Mouse (Mus musculus) urinary bladder, postnatal 36 days (tissue): ENCODE results near the gene Gtsf1l.

ENCODE experiments used
- DNase-seq, 2 experiments: peaks; one replicate each; pipeline ENCODE4 v3.0.0; 2022; ENCODE audit warnings: low spot score in 2 of 2, mixed read lengths in 1 of 2

Gtsf1l gene

DNA sequence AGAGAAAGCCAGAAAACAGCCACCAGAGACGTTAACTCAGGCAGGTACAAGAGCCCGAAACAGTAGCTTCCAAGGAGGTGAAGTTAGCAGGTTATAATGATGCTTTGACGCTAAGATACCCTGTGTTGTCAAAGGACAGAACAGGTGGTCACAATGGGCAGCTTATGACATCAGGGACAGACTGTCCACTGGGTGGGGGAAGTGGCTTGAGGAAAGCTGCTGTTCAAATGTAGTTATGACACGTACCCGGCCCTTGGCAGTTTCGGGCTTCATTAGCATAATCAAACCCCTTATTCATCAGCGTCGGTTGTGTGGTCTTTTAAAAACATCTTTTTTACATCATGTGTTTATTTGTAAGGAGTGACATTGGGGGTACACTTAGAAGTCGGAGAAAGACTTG is at the start of gene Gtsf1l:
Gene Gtsf1l (minus strand): TSS at position 128 of the 400 bp plus-strand sequence.
- DNase-seq: no peak

DNA sequence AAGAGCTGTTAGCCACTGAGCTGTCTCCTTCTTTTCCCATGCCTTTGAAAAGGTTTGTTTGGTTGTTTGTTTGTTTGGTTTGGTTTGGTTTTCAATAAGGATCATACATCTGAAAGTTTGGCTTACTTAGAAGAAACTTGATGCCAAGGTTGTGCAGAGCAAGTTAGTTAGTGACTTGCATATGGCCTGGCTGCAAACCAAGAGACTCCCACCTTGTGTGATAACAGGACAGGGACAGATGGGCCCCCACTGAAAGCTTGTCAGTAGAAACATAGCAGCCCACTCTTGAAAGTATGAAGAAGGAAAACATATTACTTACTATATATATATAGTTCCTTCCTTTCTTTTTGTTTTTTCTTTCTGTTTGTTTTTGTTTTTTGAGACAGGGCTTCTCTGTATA is 49.3 kb upstream of the Gtsf1l start:
- DNase-seq: no peak

DNA sequence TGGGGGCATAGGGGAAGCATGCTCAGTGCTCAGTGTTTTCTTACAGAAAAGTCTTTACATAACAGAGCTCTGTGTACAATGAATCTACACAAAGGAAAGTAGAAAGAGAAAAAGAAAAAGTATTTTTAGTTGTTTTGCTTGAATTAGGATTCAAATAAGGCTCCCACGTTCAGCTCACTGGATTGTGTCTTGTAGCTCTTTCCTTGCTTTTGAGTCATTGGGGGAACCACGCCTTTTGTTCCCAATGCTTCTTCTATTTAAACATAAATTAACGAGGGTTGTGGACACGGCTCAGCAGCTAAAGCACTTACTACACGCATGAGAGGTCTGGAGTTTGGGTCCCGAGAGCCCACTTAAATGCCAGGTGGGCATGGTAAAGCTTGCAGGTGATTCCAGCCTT is 48.3 kb upstream of the Gtsf1l start:
- DNase-seq: no peak

DNA sequence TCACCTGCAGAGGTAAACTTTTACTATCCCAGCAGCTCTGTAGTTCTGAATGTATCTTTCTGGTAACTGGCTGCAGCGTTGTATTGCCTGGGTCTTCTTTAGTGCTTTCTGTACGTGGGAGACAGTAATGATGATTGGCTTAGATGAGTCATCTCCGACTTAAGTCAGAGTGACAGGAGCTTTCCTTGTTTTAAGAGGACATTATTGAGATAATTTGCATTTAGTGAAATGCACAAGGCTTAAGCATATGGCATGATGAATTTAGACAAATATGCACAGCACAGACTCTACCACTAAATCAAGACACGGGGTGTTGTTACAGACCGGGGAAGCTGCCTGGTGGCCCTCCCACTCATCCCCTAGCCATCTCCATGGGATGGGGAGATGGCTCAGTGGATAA is 44.7 kb upstream of the Gtsf1l start:
- no peak for DNase-seq

DNA sequence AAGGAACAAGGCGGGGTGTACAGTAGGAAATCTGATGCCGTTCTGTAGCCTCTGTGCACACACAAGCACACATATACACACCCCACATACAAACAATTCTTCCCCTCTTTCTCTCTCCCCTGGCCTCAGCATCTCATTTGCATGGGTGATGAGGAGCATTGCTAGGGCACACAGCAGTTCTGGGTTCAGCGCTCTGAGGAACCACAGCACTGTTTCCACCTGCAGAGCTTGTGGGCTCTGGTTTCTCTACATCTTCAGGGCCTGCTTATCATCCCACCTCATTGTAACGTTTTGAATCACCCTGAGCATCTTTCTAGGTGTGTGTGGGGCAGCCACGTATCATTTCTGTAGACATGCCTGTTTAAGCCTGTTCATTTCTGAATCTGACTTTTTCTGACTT is 43.2 kb upstream of the Gtsf1l start:
- no peak for DNase-seq

DNA sequence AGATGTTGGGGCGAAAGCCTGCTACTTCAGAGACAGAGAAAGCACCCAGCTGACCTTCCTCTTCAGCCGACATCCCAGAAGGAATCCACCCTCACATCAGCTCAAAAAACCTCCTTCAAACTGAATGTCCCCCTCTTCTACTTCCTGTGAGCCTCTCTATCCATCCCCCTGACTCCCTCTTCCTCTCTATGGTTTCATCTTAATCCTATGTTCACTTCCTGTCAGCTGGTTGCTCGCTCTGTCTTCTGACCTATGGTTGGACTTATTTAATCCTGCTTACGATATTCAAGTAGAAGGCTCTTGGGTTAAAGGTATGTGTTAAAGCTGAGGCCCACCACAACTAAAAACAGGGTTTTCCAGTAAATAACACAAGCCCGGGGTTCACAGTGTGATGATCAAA is 35.8 kb upstream of the Gtsf1l start:
- no peak for DNase-seq

DNA sequence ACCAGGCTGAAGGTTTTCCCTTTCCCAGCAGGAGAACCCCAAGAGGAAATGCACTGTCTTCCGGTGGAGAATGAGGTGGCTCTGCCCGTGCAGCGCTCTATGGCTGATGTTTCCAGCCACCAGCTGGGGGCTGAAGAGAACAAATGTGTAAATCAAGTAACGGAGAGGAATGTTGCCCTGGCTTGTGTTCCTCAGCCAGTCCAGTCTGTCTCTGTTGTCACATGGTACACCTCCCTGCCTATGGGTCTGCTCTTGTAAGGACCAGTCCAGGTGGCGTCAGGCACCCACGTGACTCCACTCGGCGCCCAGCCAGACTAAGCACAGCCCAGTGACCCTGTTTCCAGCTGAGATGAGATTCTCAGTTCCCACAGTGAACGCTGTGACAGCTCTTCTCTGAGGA is 34.7 kb upstream of the Gtsf1l start:
- DNase-seq: peak in 1 of 2 experiments; percentile 31

DNA sequence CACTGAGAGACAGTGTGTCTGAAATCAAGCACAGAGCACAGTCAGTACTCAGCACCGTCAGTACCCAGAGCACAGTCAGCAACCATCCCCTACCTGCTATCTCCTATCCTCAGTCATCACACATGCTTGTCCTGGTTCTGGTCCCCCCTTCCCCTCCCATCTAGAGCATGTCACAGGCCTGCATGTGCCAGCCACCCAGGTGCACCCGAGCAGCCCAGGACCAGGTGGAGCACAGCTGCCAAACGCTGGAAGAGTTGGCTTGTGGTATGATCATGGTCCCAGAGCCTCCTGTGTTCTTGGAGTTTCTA is 33.7 kb upstream of the Gtsf1l start:
- DNase-seq: no peak

DNA sequence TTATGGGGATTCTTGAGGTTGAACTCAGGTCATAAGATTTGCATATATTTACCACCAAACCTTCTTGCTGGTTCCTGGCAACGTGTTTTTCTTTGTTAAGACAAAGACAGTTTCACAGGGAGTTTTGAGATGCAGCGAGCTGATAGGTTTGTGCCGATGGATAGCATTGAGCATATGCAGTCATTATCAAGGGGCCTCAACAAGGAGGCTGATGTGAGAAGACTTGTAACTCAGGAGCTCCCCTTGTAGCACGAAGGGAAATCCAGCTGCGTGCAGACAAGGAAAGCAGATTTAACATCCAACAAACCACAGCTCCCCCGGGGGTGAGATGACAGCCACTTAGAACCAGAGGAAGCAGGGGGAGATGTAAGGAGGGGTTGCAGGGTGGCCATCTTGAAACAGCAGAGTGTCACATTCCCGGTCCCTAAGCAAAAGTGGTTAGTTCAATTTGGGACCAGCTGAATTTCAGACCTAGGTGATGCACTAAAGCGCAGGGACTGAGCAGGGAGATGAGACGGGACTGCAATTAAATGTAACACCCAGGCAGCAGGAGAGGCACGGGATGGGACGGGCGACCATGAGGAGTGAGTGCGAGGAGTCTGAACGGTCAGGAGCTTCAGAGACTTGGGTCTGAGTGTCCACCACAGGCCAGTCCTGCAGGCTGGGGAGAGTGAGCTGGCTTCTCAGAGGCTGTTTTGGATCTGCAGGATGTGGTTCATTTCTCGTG is 33.1 kb upstream of the Gtsf1l start:
- DNase-seq: no peak

DNA sequence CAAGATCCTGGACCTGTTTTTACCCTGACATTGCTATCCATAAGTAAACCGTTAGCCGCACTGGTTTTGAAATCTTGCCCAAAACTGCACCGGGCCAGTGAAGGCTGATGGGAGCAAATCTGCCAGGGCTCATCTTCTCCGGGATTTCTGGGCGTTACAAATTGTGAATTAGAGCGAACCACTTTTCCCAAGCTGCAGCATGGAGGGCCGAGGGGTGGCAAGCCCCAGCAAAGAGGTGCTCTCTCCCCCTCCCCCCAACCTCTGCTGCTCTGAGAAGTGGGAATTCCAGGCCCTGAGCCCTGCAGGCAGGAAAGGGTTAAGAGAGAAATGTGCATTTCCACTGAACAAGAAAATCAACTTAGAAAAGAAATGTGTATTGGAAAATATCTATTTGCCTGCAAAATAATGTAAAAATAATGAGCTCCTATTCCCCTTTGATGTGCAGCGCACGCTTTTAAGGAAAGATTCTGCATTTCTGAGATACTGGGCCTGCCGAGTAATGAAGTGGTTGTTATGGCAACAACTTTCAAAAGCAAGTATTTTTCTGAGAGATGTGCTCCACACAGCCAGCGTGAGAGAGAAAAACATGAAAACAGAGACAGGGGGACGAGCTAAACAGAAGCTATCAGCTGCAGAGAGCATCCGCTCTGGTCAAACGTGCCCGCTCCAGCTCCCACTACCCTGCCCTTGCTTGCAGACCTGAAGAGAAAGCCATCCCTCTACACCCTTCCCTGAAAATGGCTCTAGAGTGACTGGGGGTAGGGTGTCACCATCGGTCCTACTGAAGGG is 24.0 kb upstream of the Gtsf1l start:
- no peak for DNase-seq

DNA sequence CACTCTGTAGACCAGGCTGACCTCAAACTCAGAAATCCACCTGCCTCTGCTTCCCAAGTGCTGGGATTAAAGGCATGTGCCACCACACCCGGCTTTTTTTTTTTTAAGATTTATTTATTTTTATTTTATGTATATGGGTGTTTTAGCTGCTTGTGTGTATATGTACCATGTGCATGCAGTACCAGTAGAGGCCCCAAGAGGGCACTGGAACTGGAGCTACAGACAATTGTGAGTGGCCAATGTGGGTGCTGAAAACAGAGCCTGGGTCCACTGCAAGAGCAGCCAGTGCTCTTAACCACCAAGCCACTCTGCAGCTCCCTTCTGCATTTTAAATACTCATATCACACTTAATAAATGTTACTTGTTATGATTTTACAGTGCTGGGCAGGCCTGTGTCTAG is 23.1 kb upstream of the Gtsf1l start:
- no peak for DNase-seq

DNA sequence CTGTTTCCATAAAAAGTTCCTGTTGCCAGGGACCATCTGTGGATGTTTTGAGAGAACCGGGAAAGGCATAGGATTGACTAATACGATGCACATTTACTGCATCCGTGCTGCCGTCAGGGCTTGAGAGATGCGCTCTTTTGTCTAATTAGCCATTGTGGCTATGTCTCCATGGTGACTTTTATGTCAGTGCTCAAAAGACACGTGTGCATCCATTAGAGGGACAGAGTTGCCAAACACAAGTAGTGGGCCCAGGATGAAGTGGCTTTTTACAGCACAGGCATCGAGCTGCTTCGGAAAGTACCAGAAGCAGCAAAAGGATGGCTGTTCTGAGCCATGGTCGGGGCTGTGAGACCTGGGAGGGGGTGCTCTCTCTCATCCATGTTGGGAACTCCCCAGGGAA is 20.7 kb upstream of the Gtsf1l start:
- no peak for DNase-seq

DNA sequence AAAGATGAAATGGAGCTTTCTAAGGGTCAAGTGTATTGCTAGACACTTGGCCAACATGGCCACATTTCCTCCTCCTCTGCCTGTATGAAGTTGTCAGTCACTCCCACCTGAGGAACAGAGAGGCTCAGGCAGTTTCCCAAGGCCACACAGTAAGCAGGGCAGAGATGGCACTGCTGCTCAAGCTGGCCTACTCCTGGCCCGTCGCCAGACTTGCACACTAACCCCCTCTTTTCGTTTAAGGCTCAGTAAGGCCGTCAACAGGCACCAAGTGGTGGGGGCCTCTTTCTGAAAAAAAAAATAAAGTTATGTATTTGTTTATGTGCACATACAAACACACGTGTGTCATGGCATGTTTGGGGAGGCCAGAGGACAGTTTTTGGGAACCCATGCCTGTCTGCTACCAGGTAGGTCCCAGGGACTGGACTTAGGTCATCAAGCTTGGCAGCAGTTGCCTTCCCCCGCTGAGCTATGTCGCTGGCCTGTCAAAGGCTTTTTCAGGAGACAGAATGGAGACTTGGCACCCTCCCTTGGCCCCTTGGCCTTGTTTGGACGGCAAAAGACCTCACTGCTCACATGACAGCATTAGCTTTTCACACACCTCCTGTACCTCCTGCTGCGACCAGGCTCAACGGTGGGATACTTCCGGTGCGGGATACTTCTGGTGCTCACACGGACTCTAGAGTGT is 16.6 kb upstream of the Gtsf1l start:
- no peak for DNase-seq

DNA sequence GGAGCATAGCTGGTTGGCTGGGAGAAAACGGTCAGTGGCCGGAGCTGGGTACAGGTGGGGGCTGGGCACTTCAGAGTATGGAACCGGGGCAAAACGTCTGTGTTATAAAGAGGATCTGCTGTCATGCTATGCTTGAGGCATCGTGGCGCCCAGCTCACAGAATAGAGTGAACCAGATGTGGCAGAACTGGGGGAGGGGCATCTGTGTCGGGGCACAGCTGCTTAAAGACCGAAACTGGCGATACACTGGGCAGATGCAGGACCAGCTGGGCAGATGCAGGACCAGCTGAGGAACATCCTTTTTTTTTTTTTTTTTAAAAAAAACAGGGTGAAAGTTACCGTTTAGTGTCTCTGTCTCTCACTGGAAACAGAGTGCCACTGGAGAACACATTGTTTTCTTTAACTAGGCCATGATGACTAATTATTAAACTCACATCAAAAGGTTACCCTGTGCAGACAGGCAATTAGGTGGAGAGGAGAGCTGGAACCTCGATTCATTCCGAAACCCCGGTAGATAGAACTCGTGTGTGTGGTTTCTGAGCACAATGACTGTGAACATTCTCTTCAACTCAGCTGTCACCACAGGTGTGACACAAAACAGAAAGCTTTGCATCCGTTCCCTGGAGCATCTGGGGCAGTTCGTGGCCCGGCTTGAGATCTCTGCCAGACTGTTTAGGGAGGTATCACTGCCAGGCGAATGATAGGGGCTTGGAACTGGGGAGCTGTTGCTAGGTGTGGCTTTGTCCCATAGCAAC is 15.4 kb upstream of the Gtsf1l start:
- no peak for DNase-seq

DNA sequence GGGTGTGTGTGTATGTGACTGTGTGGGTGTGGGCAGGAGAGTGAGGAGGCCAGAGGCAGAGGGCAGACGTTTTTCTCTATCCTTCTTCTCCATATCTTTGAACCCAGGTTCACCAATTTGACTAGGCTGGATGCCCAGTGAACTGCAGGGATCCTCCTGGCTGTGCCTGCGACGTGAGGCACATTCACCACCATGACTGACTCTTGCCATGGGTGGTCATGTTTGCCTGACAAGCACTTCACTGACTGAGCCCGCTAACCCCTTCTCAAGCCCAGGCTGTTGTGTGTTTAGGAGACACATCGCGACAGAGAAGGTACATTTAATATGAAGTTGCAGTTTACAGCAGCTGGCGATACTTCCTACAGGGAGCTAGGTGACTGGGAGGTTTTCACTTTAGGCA is 14.6 kb upstream of the Gtsf1l start:
- no peak for DNase-seq

DNA sequence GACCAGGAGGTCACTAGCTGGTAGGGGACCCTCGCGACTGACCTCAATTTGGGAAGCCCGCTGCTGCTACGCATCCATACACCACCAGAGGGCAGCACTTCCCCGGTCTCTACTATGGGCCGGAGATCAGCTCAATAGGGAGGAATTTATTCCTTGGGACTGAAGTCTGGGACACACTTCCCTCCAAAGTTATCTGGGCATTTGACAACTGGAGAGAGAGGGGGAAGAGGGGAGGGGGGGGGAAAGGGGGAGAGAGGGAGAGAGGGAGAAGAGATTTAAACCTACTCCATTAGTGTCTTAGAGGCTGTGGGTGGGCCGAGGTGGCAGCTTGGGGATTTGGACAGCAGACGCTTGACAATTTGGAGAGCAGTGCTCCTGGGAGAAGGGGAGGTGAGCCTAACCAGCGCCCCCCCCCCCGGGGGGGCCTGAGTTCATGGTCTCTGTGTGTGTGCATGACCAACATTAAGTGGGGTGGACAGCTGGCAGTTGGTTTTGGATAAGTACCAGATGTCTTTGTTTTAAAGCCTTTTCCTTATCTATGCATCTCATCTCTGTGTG is 14.1 kb upstream of the Gtsf1l start:
- DNase-seq: peak; percentile 36 to 56

DNA sequence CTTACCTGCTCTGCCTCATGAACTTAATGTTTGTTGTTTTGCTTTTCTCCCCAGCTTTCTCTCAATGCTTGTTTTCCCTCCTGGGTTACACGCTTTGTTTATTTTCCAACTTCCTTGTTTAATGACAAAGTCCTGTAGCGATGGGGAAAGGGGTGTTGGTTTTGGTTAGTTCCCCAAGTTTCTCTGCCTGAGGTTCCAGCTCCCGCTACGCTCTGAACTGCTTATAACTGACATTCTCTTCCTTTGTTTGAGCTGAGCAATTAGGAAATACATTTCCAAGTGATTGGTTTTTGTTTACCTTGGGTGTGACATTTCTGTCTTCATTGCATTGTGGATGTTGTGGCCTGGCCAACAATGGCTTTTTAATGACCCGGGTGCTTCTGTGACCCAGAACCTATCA is 12.9 kb upstream of the Gtsf1l start:
- DNase-seq: no peak

DNA sequence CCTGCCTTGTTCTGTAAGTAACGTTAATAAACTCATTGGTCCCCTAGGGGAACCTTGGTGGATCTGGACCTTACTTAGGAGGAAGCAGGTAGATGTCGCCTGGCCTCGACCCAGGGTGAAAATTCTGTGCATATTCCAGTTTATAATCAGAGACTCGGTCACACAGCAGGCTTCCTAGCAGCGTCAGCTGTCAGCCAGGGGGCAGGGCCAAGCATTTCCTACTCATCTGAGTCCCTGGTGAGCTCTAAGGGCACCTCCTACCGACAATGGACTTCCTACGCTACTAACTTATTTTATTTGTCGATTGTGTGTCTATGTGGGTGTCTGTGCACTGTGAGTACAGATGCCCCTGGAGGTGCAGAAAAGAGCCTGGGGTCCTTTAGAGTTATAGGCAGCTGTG is 12.3 kb upstream of the Gtsf1l start:
- no peak for DNase-seq

DNA sequence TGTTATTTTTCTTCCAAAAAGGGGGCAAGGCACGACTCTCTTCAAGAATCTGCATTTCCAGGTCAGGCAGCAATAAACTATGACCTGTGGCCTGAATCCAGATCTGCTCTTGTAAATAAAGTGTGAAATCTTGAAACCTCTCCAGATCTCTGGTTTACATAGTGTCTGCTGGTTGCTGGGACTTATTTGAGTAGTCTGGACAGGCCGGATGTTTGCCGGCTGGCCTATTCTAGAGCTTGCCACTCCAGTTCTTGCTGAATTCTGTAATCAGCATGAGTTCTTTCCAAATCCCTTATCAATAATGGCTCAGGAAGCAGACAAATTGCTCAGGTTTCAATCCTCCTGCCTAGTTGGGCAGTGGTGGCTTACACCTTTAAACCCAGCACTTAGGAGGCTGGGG is 8.1 kb upstream of the Gtsf1l start:
- no peak for DNase-seq

DNA sequence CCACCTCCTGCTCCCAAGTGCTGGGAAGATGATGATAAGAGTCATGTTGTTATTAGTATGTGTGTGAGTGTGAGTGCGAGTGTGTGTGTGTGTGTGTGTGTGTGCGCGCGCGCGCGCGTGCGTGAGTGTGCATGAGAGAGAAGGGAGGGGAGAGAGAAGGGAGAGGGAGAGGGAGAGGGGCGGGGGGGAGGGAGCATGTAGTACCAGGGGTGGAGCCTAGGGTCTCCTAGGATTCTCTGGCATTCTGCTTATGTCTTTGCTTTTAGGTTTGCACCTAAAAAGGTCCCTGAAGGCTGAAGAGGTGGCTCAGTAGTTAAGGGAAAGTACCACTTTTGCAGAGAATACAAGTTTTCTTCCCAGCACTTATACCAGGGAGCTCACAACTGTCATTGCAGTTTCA is 7.3 kb upstream of the Gtsf1l start:
- DNase-seq: no peak

DNA sequence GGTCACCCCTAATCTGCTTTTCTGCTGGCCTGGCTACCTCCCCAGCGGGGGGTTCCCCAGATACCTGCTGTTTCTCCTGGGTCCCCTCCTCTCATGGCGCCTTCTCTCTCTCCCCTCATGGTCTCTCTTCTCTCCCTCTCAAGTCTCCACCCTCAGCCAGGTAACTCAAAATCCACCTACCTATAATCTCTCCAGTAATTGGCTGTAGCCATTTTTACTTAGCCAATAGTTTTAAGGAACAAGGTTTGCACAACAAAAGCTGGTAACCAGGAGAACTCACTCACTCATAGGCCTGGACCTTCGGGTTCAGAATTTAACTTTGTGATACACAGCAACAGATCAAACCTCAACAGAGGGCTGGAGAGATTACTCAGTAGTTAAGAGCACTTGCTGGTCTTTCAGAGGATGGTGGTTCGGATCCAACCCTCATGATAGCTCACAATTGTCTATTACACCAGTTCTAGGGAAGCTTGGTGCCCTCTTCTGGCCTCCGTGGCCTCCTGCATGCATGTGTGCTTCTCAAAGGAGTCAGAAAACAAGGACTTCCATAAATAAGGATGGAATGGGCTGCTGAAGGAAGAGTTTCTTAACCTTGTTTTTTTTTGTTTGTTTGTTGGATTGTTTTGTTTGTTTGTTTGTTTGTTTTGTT is 1.9 kb upstream of the Gtsf1l start:
- DNase-seq: peak in 1 of 2 experiments; percentile 7
